Mouse (Mus musculus) frontal cortex, postnatal 36 days (tissue): ENCODE data around the gene Dbp.
"Not testable (repeated sequence)": the region's sequence is repeated elsewhere in the genome, so short reads cannot be mapped to it uniquely, and the experiment has no call there.

Experiments used
- DNase-seq, 2 experiments: peaks; one replicate each; pipeline ENCODE4 v3.0.0; 2022; ENCODE audit warnings: low spot score in 2 of 2

The Dbp gene

GRCm38 (mm10) chr7:45704730-45705442 lies at the start of gene Dbp:
Dbp (plus strand) TSS chr7:45705088.
- DNase-seq: peak; percentile 99 to 100

GRCm38 (mm10) chr7:45660746-45661478 lies 44.0 kb upstream of the Dbp start:
- no peak for DNase-seq

- DNase-seq: not testable (repeated sequence)
Observed at GRCm38 (mm10) chr7:45661702-45662101, 43.2 kb upstream of the Dbp start.

DNA sequence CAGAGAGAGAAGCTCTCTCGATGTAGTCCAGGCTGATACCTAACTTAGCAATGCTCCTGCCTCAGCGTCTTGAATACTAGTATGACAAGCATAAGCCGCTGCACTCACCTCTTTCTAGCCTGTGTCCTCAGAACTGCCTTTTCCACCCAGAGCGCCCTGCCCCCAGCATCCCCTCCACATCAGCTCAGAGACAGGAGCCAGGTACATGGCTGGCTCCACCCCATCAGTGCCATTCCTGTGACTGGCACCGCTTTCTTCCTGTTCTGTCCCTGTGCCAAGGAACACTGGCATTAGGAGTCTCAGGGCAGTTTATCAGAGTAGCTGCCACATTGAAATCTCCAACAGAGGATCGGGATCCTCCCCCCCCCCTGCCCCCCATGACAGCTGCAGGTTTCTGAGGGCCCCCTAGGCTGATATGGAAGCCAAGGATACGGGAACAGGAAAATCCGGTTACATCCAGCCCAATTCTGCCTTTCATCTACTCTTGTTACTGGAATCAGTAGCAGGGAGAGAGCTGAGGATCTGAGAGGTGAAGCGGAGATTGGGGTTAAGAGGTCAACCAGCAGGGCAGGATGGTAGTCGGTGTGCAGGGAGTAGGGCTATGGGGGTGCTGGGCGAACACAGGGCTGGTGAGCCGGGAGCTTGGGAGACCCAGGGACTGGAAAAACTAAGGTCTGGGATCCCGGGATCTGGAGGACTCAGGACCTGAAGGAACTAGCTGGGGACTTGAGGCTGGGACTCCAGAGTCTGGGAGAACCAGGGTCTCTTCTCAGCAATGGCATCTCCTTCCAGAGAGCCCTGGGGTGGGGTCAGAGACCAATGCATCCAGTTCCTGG lies 39.4 kb upstream of the Dbp start:
- DNase-seq: no peak

DNA sequence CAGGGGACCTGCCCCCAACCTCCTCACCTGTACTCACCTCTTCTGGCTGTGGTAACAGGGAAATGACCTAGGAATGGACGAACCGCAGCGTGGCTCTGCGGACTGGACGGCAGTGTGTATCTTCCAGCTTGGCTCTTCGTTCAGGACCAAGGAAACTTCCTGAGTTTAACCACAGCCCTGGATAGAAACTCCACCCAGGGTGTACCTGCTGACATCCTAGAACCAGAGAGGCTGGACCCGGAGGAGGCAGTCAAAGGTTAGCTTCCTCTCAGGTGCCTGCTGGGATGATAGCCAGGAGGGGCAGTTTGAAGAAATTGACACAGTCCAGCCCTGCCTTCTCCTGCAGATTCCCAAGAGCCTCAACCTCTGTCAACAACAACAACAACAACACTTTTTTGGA lies 38.7 kb upstream of the Dbp start, which contains the start of gene Fut2:
TSS of gene Fut2 (minus strand) at position 234 of the 400 bp plus-strand sequence.
- DNase-seq: no peak

DNA sequence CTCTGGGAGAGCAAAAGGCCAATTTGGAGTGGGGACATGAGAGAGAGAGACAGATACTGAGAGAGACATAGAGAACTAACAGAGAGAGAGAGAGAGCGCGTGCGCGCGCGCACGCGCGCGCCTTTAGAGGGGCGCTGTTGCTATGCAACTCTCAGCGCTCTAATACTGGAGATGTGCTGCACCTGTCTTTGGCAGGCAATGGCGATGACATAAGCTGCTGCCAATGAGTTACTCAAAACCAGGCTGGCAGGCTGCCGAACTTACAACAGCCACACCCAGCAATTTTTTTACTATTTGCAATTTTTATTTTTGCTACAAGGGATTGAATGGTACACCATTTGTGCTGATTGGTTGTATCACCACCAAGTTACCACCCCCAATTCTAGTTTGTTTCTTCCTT lies 37.1 kb upstream of the Dbp start:
- DNase-seq: no peak

GRCm38 (mm10) chr7:45668921-45669320 lies 36.0 kb upstream of the Dbp start:
- no peak for DNase-seq

- no peak for DNase-seq
Observed at GRCm38 (mm10) chr7:45677627-45678295, 27.1 kb upstream of the Dbp start.

DNA sequence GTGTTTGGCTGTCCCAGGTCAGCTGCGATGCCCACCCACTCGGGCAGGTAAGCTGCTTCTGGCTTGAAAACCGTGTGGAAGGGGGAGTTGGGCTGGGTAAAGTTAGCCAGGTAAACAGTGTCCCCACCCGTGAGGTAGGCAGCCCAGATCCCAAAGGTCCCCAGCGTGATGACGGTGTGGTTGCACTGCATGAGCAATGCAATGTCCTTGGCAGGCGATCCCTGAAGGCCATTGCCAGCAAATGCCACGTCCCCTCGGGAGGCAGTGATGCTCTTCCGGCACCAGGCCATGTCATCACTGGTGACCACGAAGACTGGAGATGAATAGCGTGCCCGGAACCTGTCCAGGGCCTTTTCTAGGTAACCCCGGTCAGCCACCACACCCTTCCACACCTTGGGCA lies 26.4 kb upstream of the Dbp start:
- no peak for DNase-seq

DNA sequence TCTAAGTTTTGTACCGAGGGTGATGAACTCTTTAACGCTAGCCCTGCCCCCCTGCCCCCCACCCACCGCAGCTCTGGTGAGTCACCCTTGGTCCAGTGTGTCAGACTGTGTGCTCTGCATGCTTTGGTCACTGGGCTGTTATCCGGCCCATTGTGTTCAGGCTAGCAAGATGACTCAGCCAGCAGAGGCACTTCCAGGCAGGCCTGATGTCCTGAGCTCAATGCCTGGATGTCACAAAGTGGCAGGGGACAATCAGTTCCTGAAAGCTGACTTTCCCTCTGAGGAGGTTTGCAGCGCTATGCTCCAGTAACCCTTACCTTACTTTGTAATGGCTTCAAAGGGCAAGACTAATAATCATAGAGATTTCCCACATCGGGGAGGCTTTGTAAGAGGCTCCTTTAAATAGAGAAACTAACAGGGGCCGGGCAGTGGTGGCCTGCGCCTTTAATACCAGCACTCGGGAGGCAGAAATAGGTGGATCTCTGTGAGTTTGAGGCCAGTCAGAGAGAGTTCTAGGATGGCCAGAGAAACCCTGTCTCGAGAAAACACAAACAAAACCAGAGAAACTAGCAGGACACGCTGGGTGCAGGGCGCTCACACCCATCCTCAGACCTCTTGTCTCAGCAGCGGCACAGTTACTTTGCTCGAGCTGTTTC lies 24.8 kb upstream of the Dbp start:
- no peak for DNase-seq

DNA sequence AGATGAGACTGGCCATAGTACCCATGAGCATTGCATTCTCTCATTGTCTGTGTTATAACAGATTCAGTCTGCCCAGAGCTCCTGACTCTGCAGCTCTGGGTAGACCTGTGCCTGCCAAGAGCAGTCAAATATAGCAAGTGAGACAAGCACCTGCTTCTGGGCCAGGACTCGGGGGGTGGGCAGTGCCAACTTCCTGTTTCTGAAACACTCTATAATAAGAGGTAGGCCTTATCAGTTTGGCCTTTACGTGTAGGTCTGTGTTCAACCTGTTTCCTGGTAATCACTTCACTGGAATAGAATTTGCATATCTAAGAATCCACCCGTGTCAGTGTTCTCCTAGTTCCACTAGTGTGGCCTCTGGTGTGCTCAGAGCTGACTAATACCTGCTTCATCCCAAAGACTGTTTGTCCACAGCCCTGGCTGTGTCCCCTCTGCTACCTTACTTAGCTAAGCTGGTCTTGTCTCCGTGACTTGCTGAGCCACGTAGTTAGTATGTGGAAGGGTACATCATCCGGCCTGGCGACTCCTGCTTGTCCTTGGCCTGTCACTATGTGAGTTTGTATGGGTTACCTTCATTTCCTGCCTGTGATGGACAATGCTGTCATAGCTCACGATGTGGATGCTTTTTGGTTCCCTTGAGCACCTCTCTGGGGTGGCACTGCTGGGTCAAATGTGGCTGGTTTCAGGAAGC lies 23.7 kb upstream of the Dbp start:
- no peak for DNase-seq

DNA sequence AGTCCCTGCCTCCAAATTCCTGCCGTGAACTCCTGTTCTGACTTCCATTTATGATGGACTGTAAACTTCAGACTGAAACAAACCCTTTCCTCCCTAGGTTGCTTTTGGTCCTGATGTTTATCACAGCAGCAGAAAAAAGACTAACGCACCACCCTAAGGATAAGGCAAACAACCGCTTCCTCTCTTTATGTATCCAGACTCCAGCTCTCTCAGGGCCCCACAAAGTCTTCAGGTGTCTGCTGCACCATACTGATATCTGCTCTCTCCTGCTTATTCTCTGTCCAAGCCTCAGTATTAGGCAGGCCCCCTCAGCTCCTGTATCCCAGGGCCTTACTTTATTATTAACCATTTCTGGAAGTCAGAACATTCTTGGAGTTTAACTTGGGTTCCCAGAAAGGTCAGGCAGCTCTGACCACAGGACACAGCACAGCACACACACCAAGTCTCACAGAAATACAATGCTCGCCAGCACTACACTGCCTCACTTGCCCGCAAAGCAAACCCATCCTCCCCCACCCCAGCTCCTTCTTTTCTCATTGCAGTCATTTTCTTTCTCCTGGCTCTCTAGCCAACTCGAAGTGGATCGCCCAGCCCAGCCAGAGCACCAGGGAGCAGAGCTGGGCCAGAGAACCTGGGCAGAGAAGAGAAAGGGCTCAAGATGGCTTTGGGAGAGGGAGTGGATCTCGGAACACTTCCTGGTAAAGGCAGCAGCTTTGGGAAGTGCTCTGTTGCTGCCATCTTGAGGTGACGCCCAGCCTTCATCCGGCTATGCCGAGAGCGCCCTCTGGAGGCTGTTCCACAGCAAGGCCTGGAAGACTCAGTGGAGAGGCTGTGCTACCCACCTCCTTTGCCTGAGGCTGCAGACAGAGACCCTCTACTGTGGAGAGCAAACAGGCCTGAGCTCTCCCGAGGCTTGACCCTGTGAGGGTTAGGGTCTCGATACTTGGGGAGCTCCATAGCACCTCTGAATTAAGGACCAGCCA lies 22.5 kb upstream of the Dbp start:
- DNase-seq: peak; percentile 81 to 87

GRCm38 (mm10) chr7:45683396-45684050 lies 21.4 kb upstream of the Dbp start, which contains the start of gene Ntn5:
Ntn5 (plus strand) TSS chr7:45684022.
- no peak for DNase-seq

- DNase-seq: no peak
Observed at GRCm38 (mm10) chr7:45685811-45686210, 19.1 kb upstream of the Dbp start.

DNA sequence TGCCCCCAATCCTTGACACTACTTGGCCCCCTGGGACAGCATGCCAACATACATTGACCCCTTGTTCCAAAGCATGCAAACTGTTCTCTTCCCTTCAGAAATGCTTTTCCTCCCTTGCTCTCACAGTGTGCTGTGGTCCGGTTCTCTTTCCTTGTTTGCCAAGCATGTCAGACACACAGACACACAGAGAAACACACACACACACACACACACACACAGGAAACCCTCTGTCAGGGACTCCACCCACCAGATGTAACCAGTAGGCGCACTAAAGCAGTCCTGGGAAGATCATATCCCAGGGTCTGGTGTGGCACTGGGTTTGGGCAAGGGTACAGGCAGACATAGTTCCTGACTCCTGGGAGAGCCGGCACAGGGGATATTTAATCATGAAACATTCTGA lies 18.0 kb upstream of the Dbp start:
- no peak for DNase-seq

DNA sequence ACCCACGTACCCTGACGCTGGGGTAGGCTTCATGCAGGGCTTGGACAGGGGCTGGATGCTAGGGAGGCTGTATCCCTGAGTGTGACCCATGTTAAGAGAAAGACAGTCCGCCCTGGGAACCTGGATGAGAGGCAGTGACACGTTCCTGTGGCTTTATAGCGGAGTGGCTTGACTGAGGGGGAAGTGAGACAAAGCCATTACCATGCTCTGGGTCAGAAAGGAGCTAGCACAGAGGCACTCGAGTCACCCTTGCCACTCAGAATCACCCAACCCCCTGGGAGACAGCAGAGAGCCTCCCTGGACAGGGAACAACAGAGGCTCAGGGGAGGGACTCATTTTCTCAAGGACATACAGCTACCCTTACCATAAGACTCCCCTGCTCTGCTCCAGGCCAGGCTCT lies 15.8 kb upstream of the Dbp start:
- DNase-seq: no peak

DNA sequence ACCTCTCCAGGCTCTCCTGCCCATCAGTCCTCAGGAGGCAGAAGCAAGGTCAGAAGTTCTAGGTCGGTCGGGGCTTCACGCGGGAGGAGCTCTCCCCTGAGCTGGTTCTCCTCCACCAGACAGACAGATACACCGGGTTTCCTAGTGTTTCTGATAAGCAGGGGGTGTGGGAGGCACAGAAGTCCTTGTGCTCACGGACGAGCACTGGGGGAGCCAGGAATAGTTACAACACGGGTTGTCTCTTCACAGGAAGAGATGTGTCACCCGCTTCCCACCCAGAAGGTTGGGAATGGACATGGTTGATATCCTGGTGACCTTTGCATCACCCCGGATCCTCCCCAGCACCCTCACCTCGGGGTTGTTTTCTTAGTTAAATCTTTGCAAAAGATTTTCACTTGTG lies 15.1 kb upstream of the Dbp start:
- DNase-seq: no peak

DNA sequence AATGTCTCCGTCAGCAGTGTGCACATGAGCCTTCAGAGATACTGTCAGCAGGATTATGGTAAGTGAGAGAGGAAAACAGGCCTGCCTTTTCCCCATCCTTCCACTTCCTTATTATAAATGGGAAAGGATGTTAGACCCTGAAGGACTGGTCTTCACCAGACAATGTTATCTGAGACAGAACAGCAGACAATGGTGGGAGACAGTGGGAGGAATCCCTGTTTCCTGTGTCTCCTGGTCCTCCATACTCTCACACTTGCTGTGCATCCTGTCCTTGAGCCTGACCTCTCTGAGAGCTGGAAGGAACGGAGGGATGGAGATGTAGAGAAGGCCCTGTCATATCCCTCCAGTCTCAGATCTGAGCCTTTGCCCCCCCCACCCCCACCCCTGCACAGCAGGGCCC lies 12.5 kb upstream of the Dbp start:
- DNase-seq: no peak
